ENCODE assay signal across 8 mouse cellular contexts in the genomic region with DNA sequence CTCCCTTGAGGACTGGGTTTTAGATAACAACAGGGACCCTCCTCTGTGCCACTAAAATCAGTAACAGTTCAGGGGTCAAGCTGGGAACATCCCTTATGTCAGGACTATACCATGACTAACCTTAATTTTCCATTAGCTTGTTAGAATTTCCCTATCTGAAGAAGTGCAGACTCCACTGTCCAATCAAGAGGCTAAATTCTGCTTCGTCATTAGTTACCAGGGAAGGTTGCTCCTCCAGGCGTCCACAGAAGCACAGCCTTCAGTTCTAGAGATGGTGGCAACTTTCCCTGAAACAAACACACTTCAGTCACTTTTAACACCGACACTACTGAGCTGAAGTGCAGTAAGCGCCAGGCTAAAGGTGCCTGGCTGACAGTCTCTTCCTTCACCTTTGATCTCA. TPM values are rescaled to one million over a fixed set of nuclear protein-coding genes. Genes with fewer than 3 reads are reported as not detected.
DNase-seq lines count a peak whose midpoint lies in the region; ATAC-seq and TF ChIP-seq lines count a peak whose summit lies in the region.
"Had no signal": no experiment of that assay in that cellular context is flagged by ENCODE, and none has a peak within 500 bp of the region (broad histone marks: within the 10 kb centered on the region; RNA-seq: fewer than 3 reads in every experiment).

No protein-coding gene starts in this region.

- no peak overlapping the region for H3K27ac ChIP-seq in kidney, embryonic 15.5 days
- H3K27ac ChIP-seq in small intestine, adult 2 months (ENCODE audit: insufficient read depth, low read depth, low read length), result peak overlapping the region; percentile 89

- no peak overlapping the region for H3K4me3 ChIP-seq in kidney, embryonic 15.5 days (replicated peaks)
- no peak overlapping the region for H3K4me3 ChIP-seq in lung, adult 2 months (replicated peaks; ENCODE audit: extremely low read depth, low read depth, low read length)
- H3K4me3 ChIP-seq in small intestine, adult 2 months (ENCODE audit: low read depth, low read length), result no peak overlapping the region

- no peak for TF ChIP-seq CTCF in lung, adult 2 months (IDR thresholded peaks at IDR 0.05; ENCODE audit: insufficient read depth, low read length)
- TF ChIP-seq CTCF in small intestine, adult 2 months (IDR thresholded peaks at IDR 0.05; ENCODE audit: extremely low read depth, insufficient read length, insufficient replicate concordance, low read depth, low read length), result no peak

- no peak overlapping the region for H3K4me2 ChIP-seq in kidney, embryonic 15.5 days

- no peaks in the 10 kb centered on the region for H3K36me3 ChIP-seq in kidney, embryonic 15.5 days
- no peaks in the 10 kb centered on the region for H3K36me3 ChIP-seq in small intestine, adult 2 months (ENCODE audit: control insufficient read depth, insufficient read depth, low read length)

- ATAC-seq in kidney, embryonic 15.5 days (replicated peaks; ENCODE audit: low FRiP score), result peak; percentile 58; the same call in 1 of the 2 replicates

- no peak for TF ChIP-seq POLR2A in lung, adult 2 months (IDR thresholded peaks at IDR 0.05; ENCODE audit: borderline replicate concordance, extremely low read depth, low read depth, low read length)
- TF ChIP-seq POLR2A in small intestine, adult 2 months (IDR thresholded peaks at IDR 0.05; ENCODE audit: low read depth, low read length), result no peak

- WGBS in kidney, embryonic 15.5 days, result 6% methylated on average over 4 of the region's 4 CpGs
- 5% methylated on average over 4 of the region's 4 CpGs for WGBS in lung, adult 2 months
- 12% methylated on average over 4 of the region's 4 CpGs for WGBS in small intestine, adult 2 months

- no peaks in the 10 kb centered on the region for H3K9me3 ChIP-seq in kidney, embryonic 15.5 days (replicated peaks)

- peaks cover 3% of the 10 kb centered on the region; the same call in 1 of the 2 replicates for H3K4me1 ChIP-seq in kidney, embryonic 15.5 days
- H3K4me1 ChIP-seq in lung, adult 2 months (ENCODE audit: control insufficient read depth, insufficient read depth, low read length), result no peaks in the 10 kb centered on the region; the same call in 1 of the 2 replicates
- peaks cover 12% of the 10 kb centered on the region for H3K4me1 ChIP-seq in small intestine, adult 2 months (ENCODE audit: control insufficient read depth, insufficient read depth, insufficient read length, low read length)

- H3K27me3 ChIP-seq in kidney, embryonic 15.5 days, result no peaks in the 10 kb centered on the region
- H3K27me3 ChIP-seq in small intestine, adult 2 months (ENCODE audit: control insufficient read depth, insufficient read depth, low read length), result no peaks in the 10 kb centered on the region

- DNase-seq in urinary bladder, postnatal 25 days (ENCODE audit: low spot score), result peak; percentile 57
- DNase-seq in urinary bladder, postnatal 10 days (ENCODE audit: low spot score), result no peak
- peak; percentile 24 for DNase-seq in adrenal gland, postnatal 25 days
- DNase-seq in frontal cortex, adult 2 months (ENCODE audit: extremely low spot score in 1 of 2, low spot score in 1 of 2), result peak; percentile 62 to 94
- peak; percentile 46 for DNase-seq in lung, adult 2 months

- H3K9ac ChIP-seq in kidney, embryonic 15.5 days, result no peak overlapping the region

RNA-seq across cellular contexts. Expression of a gene that starts 0.9 kb away (rescaled TPM):
- 14.0 and 18.1 TPM in 2 replicates for total RNA-seq in adrenal gland, postnatal 25 days (2021)
- polyA plus RNA-seq in frontal cortex, adult 2 months (2012; rRNA removed), result 3.2 and 5.1 TPM in 2 replicates
- 6.2 and 6.9 TPM in 2 replicates for polyA plus RNA-seq in kidney, embryonic 15.5 days (2015; fragmentation: Nextera tagmentation; extraction: Ambion mirVana)
- 256 and 285 TPM in 2 replicates for polyA plus RNA-seq in lung, adult 2 months (2012; rRNA removed)
- 91.6 and 398 TPM in 2 replicates for polyA plus RNA-seq in small intestine, adult 2 months (2012; rRNA removed)

RNA-seq across cellular contexts. Expression of a gene that starts 17.1 kb away (rescaled TPM):
- total RNA-seq in adrenal gland, postnatal 25 days (2021), result 14.2 and 19.2 TPM in 2 replicates
- polyA plus RNA-seq in frontal cortex, adult 2 months (2012; rRNA removed), result 3.4 and 3.8 TPM in 2 replicates
- 2.1 and 2.3 TPM in 2 replicates for polyA plus RNA-seq in kidney, embryonic 15.5 days (2015; fragmentation: Nextera tagmentation; extraction: Ambion mirVana)
- polyA plus RNA-seq in lung, adult 2 months (2012; rRNA removed), result 544 and 571 TPM in 2 replicates
- 155 and 792 TPM in 2 replicates for polyA plus RNA-seq in small intestine, adult 2 months (2012; rRNA removed)

RNA-seq across cellular contexts. Expression of a gene that starts 20.7 kb away (rescaled TPM):
- not detected in 2 replicates for total RNA-seq in adrenal gland, postnatal 25 days (2021)
- polyA plus RNA-seq in frontal cortex, adult 2 months (2012; rRNA removed), result not detected in 2 replicates
- polyA plus RNA-seq in kidney, embryonic 15.5 days (2015; fragmentation: Nextera tagmentation; extraction: Ambion mirVana), result not detected in 2 replicates
- 0.63 and 1.2 TPM in 2 replicates for polyA plus RNA-seq in lung, adult 2 months (2012; rRNA removed)
- polyA plus RNA-seq in small intestine, adult 2 months (2012; rRNA removed), result 0.44 and 1.2 TPM in 2 replicates
- total RNA-seq: gastrocnemius, adult 8-10 months had no signal

RNA-seq across cellular contexts. Expression of a gene that starts 47.3 kb away (rescaled TPM):
- 15.5 and 17.0 TPM in 2 replicates for total RNA-seq in adrenal gland, postnatal 25 days (2021)
- polyA plus RNA-seq in frontal cortex, adult 2 months (2012; rRNA removed), result 4.7 and 5.2 TPM in 2 replicates
- polyA plus RNA-seq in kidney, embryonic 15.5 days (2015; fragmentation: Nextera tagmentation; extraction: Ambion mirVana), result 23.3 and 27.5 TPM in 2 replicates
- 1,370 and 1,736 TPM in 2 replicates for polyA plus RNA-seq in lung, adult 2 months (2012; rRNA removed)
- 860 and 5,426 TPM in 2 replicates for polyA plus RNA-seq in small intestine, adult 2 months (2012; rRNA removed)

RNA-seq across cellular contexts. Expression of a gene that starts 49.9 kb away (rescaled TPM):
- total RNA-seq in adrenal gland, postnatal 25 days (2021), result 0.43 TPM in 1 of 2 replicates, not detected in the other
- 0.06 TPM in 1 of 2 replicates, not detected in the other for polyA plus RNA-seq in frontal cortex, adult 2 months (2012; rRNA removed)
- polyA plus RNA-seq in kidney, embryonic 15.5 days (2015; fragmentation: Nextera tagmentation; extraction: Ambion mirVana), result 0.08 and 0.16 TPM in 2 replicates
- 0.37 and 0.78 TPM in 2 replicates for polyA plus RNA-seq in lung, adult 2 months (2012; rRNA removed)
- polyA plus RNA-seq in small intestine, adult 2 months (2012; rRNA removed), result 43.4 and 105 TPM in 2 replicates

Comparison
In these comparisons a context has a peak if more than half of its experiments do, and no peak if none do; other contexts are left out.
1. RNA of a gene that starts 0.9 kb away (polyA plus RNA-seq): 91.6 to 398 TPM in small intestine, adult 2 months and 256 to 285 TPM in lung, adult 2 months; 6.2 to 6.9 TPM in kidney, embryonic 15.5 days and 3.2 to 5.1 TPM in frontal cortex, adult 2 months; every median in the first group is over 10 times any median in the second.
2. RNA of a gene that starts 17.1 kb away (polyA plus RNA-seq): 155 to 792 TPM in small intestine, adult 2 months and 544 to 571 TPM in lung, adult 2 months; 3.4 to 3.8 TPM in frontal cortex, adult 2 months and 2.1 to 2.3 TPM in kidney, embryonic 15.5 days; every median in the first group is over 10 times any median in the second.